Mouse (Mus musculus) heart, embryonic 11.5 days (tissue): ENCODE measurements at regions not wholly inside any gene's neighbourhood (a gene's known extent, or its start where the extent isn't known, plus 50 kb on each side); places are given as distances from the start of the nearest gene placed in this dataset.

Source experiments
- ATAC-seq: fragments of 200-750 bp; cut with Nextera tagmentation; replicated peaks from 2 replicates; pipeline ENCODE4 v1.8.0; 2017; ENCODE audit warnings: moderate library complexity; ENCODE audit not compliant: insufficient number of reproducible peaks, low FRiP score, low TSS enrichment
- H3K27ac ChIP-seq: fragments of 300-500 bp; sonication (generic); 2 replicates; pipeline ENCODE4 v1.5.1; 2014; ENCODE audit warnings: mild to moderate bottlenecking, low read depth, low read length
- H3K27me3 ChIP-seq: fragments of 300-500 bp; sonication (generic); 2 replicates; pipeline ENCODE4 v1.6.1; 2014; ENCODE audit warnings: mild to moderate bottlenecking, low read length, mixed read lengths; ENCODE audit not compliant: control insufficient read depth, insufficient read depth
- H3K36me3 ChIP-seq: fragments of 300-500 bp; sonication (generic); 2 replicates; pipeline ENCODE4 v1.6.1; 2014; ENCODE audit warnings: mild to moderate bottlenecking, low read length, moderate library complexity, mixed read lengths; ENCODE audit not compliant: control insufficient read depth, insufficient read depth
- H3K4me1 ChIP-seq: fragments of 300-500 bp; sonication (generic); 2 replicates; pipeline ENCODE4 v1.6.1; 2014; ENCODE audit warnings: low read length; ENCODE audit not compliant: control insufficient read depth, insufficient read depth
- H3K4me2 ChIP-seq: fragments of 300-500 bp; sonication (generic); 2 replicates; pipeline ENCODE4 v1.6.1; 2014; ENCODE audit warnings: mild to moderate bottlenecking, moderate library complexity
- H3K4me3 ChIP-seq: fragments of 300-500 bp; sonication (generic); 2 replicates; pipeline ENCODE4 v1.5.1; 2014; ENCODE audit warnings: low read depth, low read length
- H3K9ac ChIP-seq: fragments of 300-500 bp; sonication (generic); 2 replicates; pipeline ENCODE4 v1.6.1; 2014; ENCODE audit warnings: mild to moderate bottlenecking, low read depth, low read length, moderate library complexity
- H3K9me3 ChIP-seq: fragments of 300-500 bp; sonication (generic); replicated peaks from 2 replicates; pipeline ENCODE4 v1.6.1; 2016; ENCODE audit warnings: low read length; ENCODE audit not compliant: control insufficient read depth
- WGBS: fragments of 180-500 bp; shearing (Covaris S2); extraction: QIAGEN DNeasy Blood & Tissue Kit; methylation state at CpG from one replicate; pipeline ENCODE4 v1.1.7; 2014; ENCODE audit not compliant: insufficient replicate concordance; 5-methylcytosine and 5-hydroxymethylcytosine counted together

- WGBS = 78% methylated on average over 4 of the region's 4 CpGs
Observed at GRCm38 (mm10) chr1:168058769-168059168, 369.7 kb downstream of the Lmx1a start.

GRCm38 (mm10) chr1:168064065-168064664 is 367.9 kb downstream of the Pbx1 start:
- Histone ChIP-seq H3K4me2 (no peak overlapping the region), H3K27me3 (no peaks in the 10 kb centered on the region), H3K4me3 (no peak overlapping the region), H3K27ac (no peak overlapping the region), H3K9ac (no peak overlapping the region), H3K4me1 (no peaks in the 10 kb centered on the region), H3K9me3 (no peaks in the 10 kb centered on the region), H3K36me3 (no peaks in the 10 kb centered on the region)
- ATAC-seq = no peak
- 66% methylated on average over 7 of the region's 7 CpGs for WGBS

More at GRCm38 (mm10) chr1:168058769-168059168, 369.7 kb downstream of the Lmx1a start:
- no peak overlapping the region for H3K4me3 ChIP-seq
- no peaks in the 10 kb centered on the region for H3K9me3 ChIP-seq
- no peaks in the 10 kb centered on the region for H3K27me3 ChIP-seq
- ATAC-seq = no peak
- no peak overlapping the region for H3K27ac ChIP-seq
- no peak overlapping the region for H3K9ac ChIP-seq
- no peak overlapping the region for H3K4me2 ChIP-seq
- H3K4me1 ChIP-seq = 0 out of 2 replicates have a peak, but pooled peaks cover 4% of the 10 kb centered on the region
- H3K36me3 ChIP-seq = no peaks in the 10 kb centered on the region

GRCm38 (mm10) chr1:168065598-168066041 is 366.4 kb downstream of the Pbx1 start:
- H3K4me2 ChIP-seq = no peak overlapping the region
- no peak for ATAC-seq
- H3K4me1 ChIP-seq = no peaks in the 10 kb centered on the region
- WGBS = 46% methylated on average over 6 of the region's 6 CpGs
- no peak overlapping the region for H3K27ac ChIP-seq
- no peaks in the 10 kb centered on the region for H3K27me3 ChIP-seq
- no peak overlapping the region for H3K4me3 ChIP-seq
- no peaks in the 10 kb centered on the region for H3K9me3 ChIP-seq
- no peaks in the 10 kb centered on the region for H3K36me3 ChIP-seq
- H3K9ac ChIP-seq = no peak overlapping the region

- H3K4me2 ChIP-seq = no peak overlapping the region
- H3K36me3 ChIP-seq = no peaks in the 10 kb centered on the region
- no peak overlapping the region for H3K27ac ChIP-seq
- H3K9me3 ChIP-seq = no peaks in the 10 kb centered on the region
- 59% methylated on average over 6 of the region's 6 CpGs for WGBS
- ATAC-seq = no peak
- H3K4me1 ChIP-seq = no peaks in the 10 kb centered on the region
- no peaks in the 10 kb centered on the region for H3K27me3 ChIP-seq
- H3K9ac ChIP-seq = no peak overlapping the region
- no peak overlapping the region for H3K4me3 ChIP-seq
Observed at GRCm38 (mm10) chr1:168066810-168067209, 365.3 kb downstream of the Pbx1 start.

- Histone ChIP-seq H3K27ac (no peak overlapping the region), H3K27me3 (no peaks in the 10 kb centered on the region), H3K4me3 (no peak overlapping the region), H3K4me2 (no peak overlapping the region), H3K36me3 (no peaks in the 10 kb centered on the region), H3K9me3 (no peaks in the 10 kb centered on the region), H3K9ac (no peak overlapping the region), H3K4me1 (no peaks in the 10 kb centered on the region)
- 68% methylated on average over 9 of the region's 9 CpGs for WGBS
- no peak for ATAC-seq
Observed at GRCm38 (mm10) chr1:168068003-168068919, 363.8 kb downstream of the Pbx1 start.

GRCm38 (mm10) chr1:168068920-168069590 is 363.0 kb downstream of the Pbx1 start:
- 78% methylated on average over 1 of the region's 1 CpGs for WGBS
- no peak for ATAC-seq

More at GRCm38 (mm10) chr1:168068920-168069590, 363.0 kb downstream of the Pbx1 start:
- Histone ChIP-seq H3K36me3 (no peaks in the 10 kb centered on the region), H3K4me2 (no peak overlapping the region), H3K4me1 (no peaks in the 10 kb centered on the region), H3K27ac (no peak overlapping the region), H3K27me3 (no peaks in the 10 kb centered on the region), H3K9me3 (no peaks in the 10 kb centered on the region), H3K4me3 (no peak overlapping the region), H3K9ac (no peak overlapping the region)
